Mouse (Mus musculus): ENCODE data around the gene Slc35b4. TPM values are rescaled to one million over a fixed set of nuclear protein-coding genes. Genes with fewer than 3 reads are reported as not detected.
A peak's percentile ranks its signal among the peaks of the same experiment; 100 is the strongest.

The Slc35b4 gene
- 46.5 and 51.0 TPM in 2 replicates for polyA plus RNA-seq (2014; fragmentation: Nextera tagmentation; extraction: Ambion mirVana)

- WGBS, result under 1% methylated on average over 29 of the region's 29 CpGs
- Histone ChIP-seq H3K4me3 (replicated peaks; ENCODE audit: low read length) (peak within 1 kb of the TSS; percentile 78), H3K27ac (peak within 1 kb of the TSS; percentile 81), H3K9ac (peak within 1 kb of the TSS; percentile 73), H3K4me2 (replicated peaks) (peak within 1 kb of the TSS; percentile 65), H3K27me3 (ENCODE audit: control insufficient read depth, insufficient read depth, low read length) (no peaks in the 10 kb centered on the region), H3K9me3 (ENCODE audit: control insufficient read depth, low read length) (no peaks in the 10 kb centered on the region), H3K4me1 (replicated peaks; ENCODE audit: control insufficient read depth, insufficient read depth, low read length) (peaks cover 13% of the 10 kb centered on the region; the same call in 1 of the 2 replicates), H3K36me3 (replicated peaks; ENCODE audit: control insufficient read depth, insufficient read depth) (no peaks in the 10 kb centered on the region)
- DNase-seq (ENCODE audit: low spot score) (peak; percentile 97), ATAC-seq (ENCODE audit: low FRiP score) (peak; percentile 100)
Measured at GRCm38 (mm10) chr6:34176864-34177247, at the start of gene Slc35b4. Gene Slc35b4, minus strand, starts transcription at chr6:34177111.

- Histone ChIP-seq H3K4me1 (replicated peaks; ENCODE audit: control insufficient read depth, insufficient read depth, low read length) (no peaks in the 10 kb centered on the region), H3K4me3 (replicated peaks; ENCODE audit: low read length) (no peak overlapping the region), H3K27me3 (ENCODE audit: control insufficient read depth, insufficient read depth, low read length) (no peaks in the 10 kb centered on the region), H3K9ac (no peak overlapping the region), H3K36me3 (replicated peaks; ENCODE audit: control insufficient read depth, insufficient read depth) (no peaks in the 10 kb centered on the region), H3K27ac (no peak overlapping the region), H3K9me3 (ENCODE audit: control insufficient read depth, low read length) (0 out of 2 replicates have a peak, but pooled peaks cover 5% of the 10 kb centered on the region), H3K4me2 (replicated peaks) (no peak overlapping the region)
- DNase-seq (ENCODE audit: low spot score), result no peak
- 97% methylated on average over 3 of the region's 3 CpGs for WGBS
- no peak for ATAC-seq (ENCODE audit: low FRiP score)
Measured at GRCm38 (mm10) chr6:34225004-34225599, 48.2 kb upstream of the Slc35b4 start.

- no peaks in the 10 kb centered on the region for H3K9me3 ChIP-seq (ENCODE audit: control insufficient read depth, low read length)
- H3K27ac ChIP-seq, result peak overlapping the region; percentile 48; the same call in 1 of the 2 replicates
- 0 out of 2 replicates have a peak, but pooled peaks cover 3% of the 10 kb centered on the region for H3K4me1 ChIP-seq (replicated peaks; ENCODE audit: control insufficient read depth, insufficient read depth, low read length)
- H3K36me3 ChIP-seq (replicated peaks; ENCODE audit: control insufficient read depth, insufficient read depth), result no peaks in the 10 kb centered on the region
- no peak overlapping the region for H3K4me3 ChIP-seq (replicated peaks; ENCODE audit: low read length)
- H3K27me3 ChIP-seq (ENCODE audit: control insufficient read depth, insufficient read depth, low read length), result no peaks in the 10 kb centered on the region
- ATAC-seq (ENCODE audit: low FRiP score), result no peak
- no peak overlapping the region for H3K9ac ChIP-seq
- H3K4me2 ChIP-seq (replicated peaks), result no peak overlapping the region
- 69% methylated on average over 9 of the region's 9 CpGs for WGBS
- DNase-seq (ENCODE audit: low spot score), result no peak
Measured at GRCm38 (mm10) chr6:34216450-34217319, 39.8 kb upstream of the Slc35b4 start.

- Histone ChIP-seq H3K27ac (no peak overlapping the region), H3K4me3 (replicated peaks; ENCODE audit: low read length) (no peak overlapping the region), H3K27me3 (ENCODE audit: control insufficient read depth, insufficient read depth, low read length) (no peaks in the 10 kb centered on the region), H3K9me3 (ENCODE audit: control insufficient read depth, low read length) (no peaks in the 10 kb centered on the region), H3K4me2 (replicated peaks) (no peak overlapping the region), H3K9ac (no peak overlapping the region), H3K4me1 (replicated peaks; ENCODE audit: control insufficient read depth, insufficient read depth, low read length) (no peaks in the 10 kb centered on the region), H3K36me3 (replicated peaks; ENCODE audit: control insufficient read depth, insufficient read depth) (no peaks in the 10 kb centered on the region)
- WGBS, result 96% methylated on average over 3 of the region's 3 CpGs
- DNase-seq (ENCODE audit: low spot score), result no peak
- no peak for ATAC-seq (ENCODE audit: low FRiP score)
Measured at GRCm38 (mm10) chr6:34205754-34206153, 28.8 kb upstream of the Slc35b4 start.

- 66% methylated on average over 8 of the region's 8 CpGs for WGBS
- Histone ChIP-seq H3K9me3 (ENCODE audit: control insufficient read depth, low read length) (no peaks in the 10 kb centered on the region), H3K27me3 (ENCODE audit: control insufficient read depth, insufficient read depth, low read length) (no peaks in the 10 kb centered on the region), H3K27ac (no peak overlapping the region), H3K4me2 (replicated peaks) (no peak overlapping the region), H3K4me1 (replicated peaks; ENCODE audit: control insufficient read depth, insufficient read depth, low read length) (no peaks in the 10 kb centered on the region), H3K36me3 (replicated peaks; ENCODE audit: control insufficient read depth, insufficient read depth) (no peaks in the 10 kb centered on the region), H3K4me3 (replicated peaks; ENCODE audit: low read length) (no peak overlapping the region), H3K9ac (no peak overlapping the region)
- no peak for ATAC-seq (ENCODE audit: low FRiP score)
- DNase-seq (ENCODE audit: low spot score), result no peak
Measured at GRCm38 (mm10) chr6:34204971-34205572, 28.2 kb upstream of the Slc35b4 start.

GRCm38 (mm10) chr6:34203503-34203902 is 26.6 kb upstream of the Slc35b4 start:
- no peak overlapping the region for H3K9ac ChIP-seq
- H3K4me2 ChIP-seq (replicated peaks), result no peak overlapping the region
- DNase-seq (ENCODE audit: low spot score) (peak; percentile 36), ATAC-seq (ENCODE audit: low FRiP score) (no peak)
- H3K36me3 ChIP-seq (replicated peaks; ENCODE audit: control insufficient read depth, insufficient read depth), result no peaks in the 10 kb centered on the region
- H3K27ac ChIP-seq, result peak overlapping the region; percentile 16; the same call in 1 of the 2 replicates
- H3K27me3 ChIP-seq (ENCODE audit: control insufficient read depth, insufficient read depth, low read length), result no peaks in the 10 kb centered on the region
- no peak overlapping the region for H3K4me3 ChIP-seq (replicated peaks; ENCODE audit: low read length)
- no peaks in the 10 kb centered on the region for H3K9me3 ChIP-seq (ENCODE audit: control insufficient read depth, low read length)
- no peaks in the 10 kb centered on the region for H3K4me1 ChIP-seq (replicated peaks; ENCODE audit: control insufficient read depth, insufficient read depth, low read length)
- 66% methylated on average over 7 of the region's 7 CpGs for WGBS

GRCm38 (mm10) chr6:34194981-34195380 is 18.1 kb upstream of the Slc35b4 start:
- ATAC-seq (ENCODE audit: low FRiP score) (no peak), DNase-seq (ENCODE audit: low spot score) (no peak)
- no peaks in the 10 kb centered on the region for H3K36me3 ChIP-seq (replicated peaks; ENCODE audit: control insufficient read depth, insufficient read depth)
- no peak overlapping the region for H3K4me2 ChIP-seq (replicated peaks)
- H3K27ac ChIP-seq, result no peak overlapping the region
- no peaks in the 10 kb centered on the region for H3K4me1 ChIP-seq (replicated peaks; ENCODE audit: control insufficient read depth, insufficient read depth, low read length)
- no peak overlapping the region for H3K9ac ChIP-seq
- 100% methylated on average over 1 of the region's 1 CpGs for WGBS
- H3K4me3 ChIP-seq (replicated peaks; ENCODE audit: low read length), result no peak overlapping the region
- no peaks in the 10 kb centered on the region for H3K27me3 ChIP-seq (ENCODE audit: control insufficient read depth, insufficient read depth, low read length)
- H3K9me3 ChIP-seq (ENCODE audit: control insufficient read depth, low read length), result no peaks in the 10 kb centered on the region

- Histone ChIP-seq H3K27me3 (ENCODE audit: control insufficient read depth, insufficient read depth, low read length) (no peaks in the 10 kb centered on the region), H3K9ac (no peak overlapping the region), H3K4me1 (replicated peaks; ENCODE audit: control insufficient read depth, insufficient read depth, low read length) (no peaks in the 10 kb centered on the region), H3K27ac (peak overlapping the region; percentile 51; the same call in 1 of the 2 replicates), H3K9me3 (ENCODE audit: control insufficient read depth, low read length) (no peaks in the 10 kb centered on the region), H3K4me3 (replicated peaks; ENCODE audit: low read length) (no peak overlapping the region), H3K4me2 (replicated peaks) (no peak overlapping the region), H3K36me3 (replicated peaks; ENCODE audit: control insufficient read depth, insufficient read depth) (no peaks in the 10 kb centered on the region)
- ATAC-seq (ENCODE audit: low FRiP score) (peak; percentile 84), DNase-seq (ENCODE audit: low spot score) (peak; percentile 85)
- 59% methylated on average over 12 of the region's 12 CpGs for WGBS
Measured at GRCm38 (mm10) chr6:34193708-34194475, 17.0 kb upstream of the Slc35b4 start.

Data from hindbrain, embryonic 14.5 days (tissue).